Mouse (Mus musculus): ENCODE measurements at regions not wholly inside any gene's neighbourhood (a gene's known extent, or its start where the extent isn't known, plus 50 kb on each side); places are given as distances from the start of the nearest gene placed in this dataset.

DNA sequence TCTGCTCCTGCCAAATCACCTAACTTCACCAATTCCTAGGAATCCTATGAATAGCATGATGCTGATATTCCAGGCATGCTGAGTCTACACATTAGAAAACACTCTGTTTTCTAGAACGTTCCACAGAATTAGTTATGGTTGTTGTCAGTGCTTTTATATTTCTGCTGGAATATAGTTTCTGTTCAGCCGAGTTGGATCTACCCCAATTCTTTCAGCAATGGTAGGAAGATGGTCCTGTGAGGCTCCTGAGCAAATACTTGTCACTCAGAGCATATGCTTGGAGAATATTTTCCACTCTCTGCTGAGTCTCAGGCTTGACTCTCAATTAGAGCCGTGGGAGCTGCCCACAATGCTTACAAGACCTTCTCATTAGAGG lies 262.3 kb upstream of the Emcn start:
- DNase-seq (ENCODE audit: extremely low spot score in 1 of 2, low spot score in 2 of 2) = no peak
- intact Hi-C loops (cut with DNase I) = no loop called here

DNA sequence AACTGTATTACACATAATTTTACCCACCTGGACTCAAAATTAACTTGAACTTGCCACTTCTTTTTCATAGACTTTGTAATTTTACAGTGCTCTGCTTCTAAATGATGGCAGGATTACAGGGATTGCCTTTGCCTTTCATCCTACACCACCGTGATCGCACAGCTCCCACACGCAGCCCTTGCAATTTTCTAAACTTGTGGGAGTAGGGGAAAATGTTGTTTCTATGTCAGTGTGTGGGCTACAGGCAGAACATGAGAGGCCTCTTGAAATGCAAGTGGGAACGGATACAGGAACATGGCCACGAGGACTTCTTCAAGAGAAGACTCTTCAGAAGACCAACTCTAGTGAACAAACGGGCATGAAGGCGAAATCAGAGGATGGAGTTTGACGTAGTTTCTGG lies 254.0 kb upstream of the Emcn start:
- no peak for DNase-seq (ENCODE audit: extremely low spot score in 1 of 2, low spot score in 2 of 2)

DNA sequence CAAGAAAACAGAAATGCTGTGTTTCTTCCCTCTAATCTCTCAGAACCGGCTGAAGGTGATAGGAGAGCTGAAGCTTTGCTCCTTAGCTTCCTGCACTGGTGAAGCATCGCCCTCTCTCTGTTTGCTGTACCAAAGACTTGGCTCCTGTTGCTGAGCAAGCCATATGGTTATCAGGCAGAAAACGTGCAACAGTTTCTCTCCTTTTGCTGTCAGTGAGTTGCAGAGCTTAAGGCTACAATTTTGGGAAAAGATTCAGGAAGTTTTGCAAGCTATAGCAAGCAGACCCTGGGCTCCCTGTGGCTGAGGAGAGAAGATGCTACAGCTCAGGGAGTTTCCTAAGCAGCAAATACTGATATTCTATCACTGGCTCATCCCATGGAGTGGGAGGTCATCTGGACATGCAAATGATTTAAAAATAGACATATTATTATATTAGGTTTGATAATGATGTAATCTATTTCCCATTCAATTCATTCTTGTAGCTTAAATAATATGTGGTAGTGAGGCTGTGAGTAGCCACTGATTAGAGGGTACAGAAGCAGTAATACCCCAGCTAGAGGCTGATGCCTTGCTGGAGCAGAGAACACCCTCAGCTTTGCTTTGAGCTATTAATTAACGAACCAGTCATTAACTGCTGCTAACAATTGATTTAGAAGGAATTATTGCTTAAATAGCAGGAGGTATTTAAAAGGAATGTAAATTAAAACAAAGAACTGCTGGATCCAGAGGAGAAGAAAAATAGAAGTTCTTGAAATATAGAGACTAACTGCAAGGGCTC lies 240.1 kb upstream of the Emcn start:
- intact Hi-C loops (cut with DNase I) = no loop called here
- peak in 1 of 2 experiments; percentile 29 for DNase-seq (ENCODE audit: extremely low spot score in 1 of 2, low spot score in 2 of 2)

More for the DNA sequence above, 254.0 kb upstream of the Emcn start:
- intact Hi-C loops (cut with DNase I) = no loop called here

DNA sequence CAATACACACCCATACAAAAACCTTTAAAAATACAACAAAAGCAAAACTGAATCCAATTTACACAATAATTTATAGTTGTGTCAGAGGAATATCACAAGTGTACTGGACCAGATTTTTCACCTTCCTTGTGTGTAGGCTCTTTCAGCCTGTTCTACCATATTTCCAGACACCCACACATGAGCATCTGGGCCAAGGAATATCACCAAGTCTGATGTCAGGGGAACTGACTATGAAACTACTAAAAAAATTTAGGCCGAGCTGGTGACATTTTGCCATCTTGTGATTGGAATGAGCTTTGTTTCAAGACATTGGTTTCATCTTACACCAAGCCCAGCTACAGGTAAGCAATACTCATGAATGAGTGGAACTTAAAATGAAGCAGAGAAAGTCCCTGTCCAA lies 234.9 kb upstream of the Emcn start:
- intact Hi-C loops (cut with DNase I) = no loop called here
- no peak for DNase-seq (ENCODE audit: extremely low spot score in 1 of 2, low spot score in 2 of 2)

DNA sequence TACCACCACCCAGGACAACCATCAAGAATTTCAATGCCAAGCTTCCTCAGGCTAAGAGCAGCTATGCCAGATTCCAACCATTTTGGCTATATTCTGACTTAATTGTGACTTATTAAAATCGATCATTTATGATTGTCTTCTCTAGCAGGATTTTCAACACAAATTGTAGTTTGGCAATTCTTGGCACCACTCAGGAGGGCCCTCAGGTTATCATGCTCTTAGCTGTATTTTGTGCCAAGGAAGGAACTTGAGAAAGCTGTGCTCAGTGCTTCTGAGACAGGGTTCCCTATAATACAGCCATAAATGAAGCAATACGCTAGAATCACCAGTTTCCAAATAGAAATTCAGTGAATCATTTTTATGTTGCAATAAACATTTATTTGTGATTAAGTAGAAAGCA lies 232.7 kb upstream of the Emcn start:
- intact Hi-C loops (cut with DNase I) = no loop called here
- no peak for DNase-seq (ENCODE audit: extremely low spot score in 1 of 2, low spot score in 2 of 2)

DNA sequence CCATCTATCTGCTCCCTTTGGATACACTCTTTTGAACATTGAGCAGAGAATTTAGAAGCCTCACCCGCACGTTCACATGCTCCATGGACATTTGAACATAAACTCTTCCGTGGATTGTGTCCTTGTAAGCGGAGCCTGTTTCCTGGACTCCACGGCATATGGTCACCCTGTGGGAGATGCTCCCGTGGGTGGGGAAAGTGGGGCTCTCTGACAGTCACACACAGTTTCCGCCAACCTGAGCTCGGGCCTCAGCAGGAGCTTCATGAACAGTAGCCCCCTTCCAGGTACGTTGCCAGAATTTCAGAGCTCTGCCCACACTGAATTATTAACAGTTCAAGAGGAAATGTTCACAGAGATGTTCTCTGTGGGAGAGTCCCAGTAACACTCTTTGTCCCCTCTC lies 231.1 kb upstream of the Emcn start:
- DNase-seq (ENCODE audit: extremely low spot score in 1 of 2, low spot score in 2 of 2) = no peak
- intact Hi-C loops (cut with DNase I) = no loop called here

DNA sequence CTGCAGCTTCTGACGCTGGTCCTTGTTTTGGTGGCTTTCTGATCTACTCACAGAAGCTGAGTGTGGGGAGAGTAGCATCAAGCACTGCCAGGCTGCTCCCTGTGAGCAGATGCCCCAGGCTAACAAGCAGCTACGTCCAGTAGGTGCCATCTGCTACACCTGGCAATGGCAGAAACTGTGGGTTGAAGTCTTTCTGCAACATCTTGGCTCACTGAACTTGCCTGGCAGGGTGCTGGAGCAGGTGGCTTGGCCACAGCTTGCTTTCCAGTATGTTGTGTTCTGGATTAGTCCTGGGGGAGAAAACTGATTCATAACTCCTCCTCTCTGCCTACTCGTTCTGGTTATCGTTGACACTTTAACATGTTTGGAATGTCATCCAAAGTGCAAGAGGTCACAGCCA lies 230.4 kb upstream of the Emcn start:
- intact Hi-C loops (cut with DNase I) = no loop called here
- peak in 1 of 2 experiments; percentile 8 for DNase-seq (ENCODE audit: extremely low spot score in 1 of 2, low spot score in 2 of 2)

DNA sequence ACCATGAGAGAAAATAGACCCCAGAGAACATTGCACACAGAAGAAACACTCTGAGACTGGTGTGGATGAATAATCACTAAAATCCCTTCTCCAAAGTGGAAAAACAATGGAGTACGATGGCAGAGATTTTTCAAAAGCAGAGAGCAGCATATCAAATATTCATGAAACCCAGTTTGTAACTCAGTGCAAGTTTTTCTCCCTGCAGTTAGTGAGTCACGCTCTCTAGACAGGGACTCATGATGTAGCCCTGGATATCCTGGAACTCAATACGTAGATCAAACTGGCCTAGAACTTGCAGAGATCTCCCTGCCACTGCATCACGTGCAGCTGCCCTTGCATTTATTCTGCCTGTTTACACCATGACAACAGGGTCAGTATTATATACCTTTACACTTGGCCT lies 210.9 kb upstream of the Emcn start:
- DNase-seq (ENCODE audit: extremely low spot score in 1 of 2, low spot score in 2 of 2) = no peak

DNA sequence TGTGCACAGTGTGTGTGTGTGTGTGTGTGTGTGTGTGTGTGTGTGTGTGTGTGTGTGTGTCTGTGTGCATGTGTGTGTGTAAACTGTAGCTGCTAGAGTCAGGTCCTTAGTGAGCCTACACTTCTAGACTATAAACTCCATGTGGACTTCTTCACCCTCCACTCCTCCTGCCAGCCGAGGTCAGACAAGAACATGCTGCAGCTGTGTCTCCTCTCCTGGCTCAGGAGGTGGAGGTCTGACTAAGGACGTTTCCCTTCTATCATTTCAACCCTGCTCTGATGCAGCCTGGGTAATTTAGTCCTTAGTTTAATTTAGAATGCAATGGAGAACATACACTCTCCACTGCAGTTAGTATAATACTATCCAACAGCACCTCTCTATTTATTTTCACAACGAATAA lies 198.8 kb upstream of the Emcn start:
- DNase-seq (ENCODE audit: extremely low spot score in 1 of 2, low spot score in 2 of 2) = no peak
- intact Hi-C loops (cut with DNase I) = no loop called here

More for the DNA sequence above, 210.9 kb upstream of the Emcn start:
- intact Hi-C loops (cut with DNase I) = no loop called here

DNA sequence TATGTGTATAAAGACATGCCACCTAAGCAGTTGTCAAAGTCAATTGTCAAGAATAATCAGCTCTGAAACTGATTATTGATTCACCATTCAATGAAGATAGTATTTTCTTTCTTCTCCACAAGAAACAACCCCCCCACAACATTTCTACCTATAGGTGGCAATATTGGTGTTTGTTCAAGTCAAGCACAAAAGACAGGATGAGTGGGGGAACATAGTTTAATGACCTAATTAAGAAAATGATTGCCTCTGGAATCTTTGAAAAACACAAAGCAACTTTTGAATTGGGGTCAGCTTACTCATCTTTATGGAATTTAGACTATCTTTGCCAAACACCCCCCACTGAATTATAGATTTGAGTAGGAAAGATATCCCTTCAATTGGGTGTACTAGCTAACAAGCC lies 194.8 kb upstream of the Emcn start:
- DNase-seq (ENCODE audit: extremely low spot score in 1 of 2, low spot score in 2 of 2) = no peak
- intact Hi-C loops (cut with DNase I) = no loop called here

DNA sequence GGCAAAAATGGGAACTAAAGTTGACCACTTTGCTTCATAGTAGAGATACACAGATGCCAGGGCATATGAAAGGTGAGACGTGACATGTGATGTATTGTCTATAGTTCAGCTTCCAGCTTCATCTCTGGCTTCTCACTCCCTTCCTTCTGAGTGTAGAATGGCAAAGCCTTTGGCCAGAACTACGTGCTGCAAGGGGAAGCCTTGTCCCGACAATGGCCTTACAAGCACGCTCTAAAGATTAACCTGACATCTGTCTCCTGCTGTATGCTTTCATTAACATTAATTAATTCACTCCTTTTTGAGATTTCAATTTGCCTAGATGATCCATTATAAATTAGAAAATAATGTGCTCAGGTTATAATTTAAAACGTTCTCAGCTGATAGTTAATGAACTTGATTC lies 193.5 kb upstream of the Emcn start:
- intact Hi-C loops (cut with DNase I) = no loop called here
- DNase-seq (ENCODE audit: extremely low spot score in 1 of 2, low spot score in 2 of 2) = no peak

DNA sequence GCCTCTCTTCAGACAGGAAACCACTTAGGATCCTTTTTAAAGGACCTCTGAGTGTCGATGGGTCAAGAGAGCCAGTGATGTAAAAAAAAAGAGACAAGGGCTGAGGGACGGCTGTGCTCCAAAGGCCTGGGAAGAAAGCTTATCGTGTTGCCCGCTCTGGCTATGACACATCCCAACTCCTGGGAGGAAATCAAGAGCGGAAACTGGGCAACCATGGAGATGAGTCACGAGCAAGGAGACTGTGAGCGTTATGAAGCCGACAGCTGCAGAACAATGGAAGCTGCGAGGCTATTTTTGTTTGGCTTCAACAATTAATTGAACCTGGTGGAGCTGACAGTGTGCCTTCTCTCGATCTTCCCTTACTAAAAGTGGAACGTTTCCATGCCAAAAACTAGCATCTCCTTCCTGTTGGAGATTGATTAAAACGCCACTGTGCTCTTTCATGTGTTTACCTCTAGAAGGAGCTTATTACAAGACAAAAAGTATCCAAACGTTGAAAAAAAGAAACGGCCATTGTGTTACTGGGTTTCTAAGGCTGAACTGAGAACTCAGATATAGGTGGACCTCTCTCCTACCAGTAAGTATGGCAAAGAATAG lies 190.4 kb upstream of the Emcn start:
- peak in 1 of 2 experiments; percentile 21 for DNase-seq (ENCODE audit: extremely low spot score in 1 of 2, low spot score in 2 of 2)
- intact Hi-C loops (cut with DNase I) = no loop called here

DNA sequence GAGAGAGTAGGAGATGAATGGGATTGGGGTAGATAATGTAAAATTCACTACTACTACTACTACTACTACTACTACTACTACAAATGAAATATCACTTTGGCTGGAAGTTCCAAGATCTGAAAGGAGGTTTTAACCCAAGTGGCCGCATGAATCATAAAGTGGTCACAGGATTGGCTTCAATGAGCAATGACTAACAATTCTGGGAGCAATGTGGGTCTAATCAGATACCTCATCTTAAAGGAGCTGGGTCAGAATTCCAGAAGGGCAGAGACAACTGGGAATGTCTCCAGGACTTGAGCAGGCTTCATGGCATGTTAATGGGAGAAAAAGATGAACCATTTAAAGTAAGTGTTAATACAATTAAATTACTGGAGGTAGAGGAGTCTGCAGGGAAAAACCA lies 189.4 kb upstream of the Emcn start:
- no peak for DNase-seq (ENCODE audit: extremely low spot score in 1 of 2, low spot score in 2 of 2)
- intact Hi-C loops (cut with DNase I) = no loop called here

DNA sequence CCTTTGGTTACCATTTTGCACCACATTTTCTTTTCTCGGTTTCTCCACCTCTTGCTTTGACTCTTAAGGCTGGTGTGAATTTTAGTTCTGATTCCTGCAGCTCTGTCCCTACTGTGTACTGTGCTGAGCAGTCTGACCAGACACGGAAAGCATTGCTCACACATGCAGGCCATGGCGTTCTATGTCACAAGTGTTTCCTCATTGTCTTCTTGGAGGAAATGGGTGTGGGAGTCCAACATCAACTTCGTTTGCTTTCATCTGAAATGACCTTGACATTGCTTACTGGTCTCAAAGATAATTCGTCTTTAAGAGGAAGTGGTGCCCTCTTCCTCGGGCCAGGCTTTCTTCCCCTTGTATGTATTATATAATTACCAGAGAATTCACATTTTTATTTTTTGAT lies 187.6 kb upstream of the Emcn start:
- DNase-seq (ENCODE audit: extremely low spot score in 1 of 2, low spot score in 2 of 2) = no peak
- intact Hi-C loops (cut with DNase I) = no loop called here

DNA sequence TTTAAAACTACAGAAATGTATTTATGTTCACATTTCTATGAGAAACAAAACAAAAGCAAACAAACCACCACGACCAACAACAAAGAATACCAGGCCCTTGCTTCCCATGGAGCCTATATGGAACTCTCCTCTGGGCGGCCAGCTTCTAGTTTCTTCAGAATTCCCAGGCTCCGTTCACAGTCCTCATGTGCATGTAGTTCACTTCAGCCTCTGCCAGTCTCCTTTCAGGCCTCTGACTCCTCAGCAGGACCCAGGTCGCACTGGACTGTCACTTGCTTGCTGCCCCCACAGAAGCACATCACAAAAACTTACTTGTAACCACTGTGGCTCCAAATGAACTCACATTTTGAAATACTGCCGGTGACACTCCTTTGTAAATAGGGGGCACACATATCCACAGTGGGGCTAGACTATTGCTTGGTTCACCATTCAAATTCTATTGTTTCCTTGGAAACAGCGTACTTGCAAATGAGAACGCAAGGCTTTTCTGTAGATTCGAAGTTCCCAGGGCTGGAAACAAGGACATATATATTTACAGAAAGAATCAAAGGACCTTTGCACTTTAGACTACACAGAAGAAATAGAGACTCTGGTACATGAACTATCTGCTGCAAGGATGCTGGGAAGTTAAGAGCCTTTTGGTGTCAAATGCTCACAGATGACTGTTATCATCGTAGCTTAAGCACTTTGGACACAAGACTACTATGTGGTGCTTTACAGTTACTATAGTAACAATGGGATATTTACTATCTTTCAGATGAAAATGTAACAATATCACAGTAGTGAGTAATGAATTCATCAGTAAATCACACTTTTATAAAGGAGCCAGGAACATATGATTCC lies 186.4 kb upstream of the Emcn start:
- intact Hi-C loops (cut with DNase I) = no loop called here
- no peak for DNase-seq (ENCODE audit: extremely low spot score in 1 of 2, low spot score in 2 of 2)

DNA sequence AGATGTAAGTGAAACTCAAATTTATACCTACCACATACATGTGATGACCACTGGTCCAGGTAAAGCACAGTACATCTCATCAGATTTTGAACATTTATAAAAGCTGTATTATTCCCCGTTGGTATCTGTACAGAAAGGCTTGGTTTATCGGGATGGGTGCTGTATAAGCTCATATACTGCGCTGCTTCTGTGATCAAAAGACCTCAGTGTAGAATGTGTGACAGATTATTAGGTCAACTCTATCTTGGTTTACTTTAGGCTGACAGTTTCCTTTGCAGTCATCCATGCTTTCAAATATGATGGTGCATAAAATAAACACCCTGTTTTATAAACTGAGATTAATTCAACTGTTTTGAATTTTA lies 185.8 kb upstream of the Emcn start:
- intact Hi-C loops (cut with DNase I) = no loop called here
- no peak for DNase-seq (ENCODE audit: extremely low spot score in 1 of 2, low spot score in 2 of 2)

DNA sequence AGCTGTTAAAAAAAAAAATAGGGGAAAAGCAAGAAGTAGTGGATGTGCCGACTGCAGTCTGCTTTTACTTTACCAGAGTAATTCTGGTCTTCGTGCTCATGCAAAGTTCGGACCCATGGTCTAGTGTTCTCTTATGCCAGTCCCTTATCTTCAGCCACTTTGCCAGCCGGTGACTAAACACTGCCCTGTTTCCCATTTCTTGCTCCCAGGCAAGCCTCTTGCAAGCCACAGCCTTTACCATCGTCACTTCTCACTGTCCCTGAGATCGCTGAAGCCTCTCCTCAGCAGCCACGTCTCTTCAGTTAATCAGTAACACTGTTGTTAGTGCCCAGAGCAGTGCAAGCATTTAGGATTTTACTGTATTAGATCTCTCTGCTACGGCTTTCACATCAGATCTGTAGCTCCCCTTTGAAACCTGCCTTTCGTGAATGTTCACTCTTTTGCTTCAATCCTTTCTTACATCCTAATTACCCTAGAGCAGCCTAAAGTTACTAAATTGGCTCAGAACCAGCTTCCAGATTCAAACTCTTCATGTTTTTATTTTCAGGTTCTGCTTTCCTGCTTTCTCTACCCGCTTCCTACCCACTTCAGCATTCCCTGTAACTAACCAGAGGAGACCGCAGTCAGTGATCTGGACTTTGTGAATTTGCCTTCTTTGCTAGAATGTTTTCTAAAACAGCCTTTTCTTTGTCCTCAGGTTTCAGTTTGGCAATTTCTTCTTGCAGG lies 184.5 kb upstream of the Emcn start:
- intact Hi-C loops (cut with DNase I) = no loop called here
- no peak for DNase-seq (ENCODE audit: extremely low spot score in 1 of 2, low spot score in 2 of 2)

DNA sequence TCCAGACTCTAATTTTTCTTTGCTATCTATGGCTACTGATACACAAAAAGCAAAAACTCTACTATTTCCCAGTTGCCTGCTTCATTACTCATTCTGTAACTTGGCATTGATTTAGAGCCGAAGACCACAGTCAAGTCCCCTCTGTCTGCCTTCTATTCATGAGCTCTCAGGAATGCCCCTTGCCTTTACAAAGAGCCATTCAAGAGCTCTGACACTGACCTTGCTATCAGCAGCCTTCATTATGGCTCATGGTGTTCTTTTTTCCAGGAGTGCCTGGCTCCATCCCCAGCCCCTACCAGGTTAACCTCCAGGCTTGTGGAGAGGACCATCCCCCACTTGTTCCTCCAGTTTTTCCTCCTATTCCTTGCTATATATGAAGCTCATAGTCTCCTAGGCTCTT lies 151.8 kb upstream of the Emcn start:
- intact Hi-C loops (cut with DNase I) = no loop called here
- DNase-seq (ENCODE audit: extremely low spot score in 1 of 2, low spot score in 2 of 2) = no peak

DNA sequence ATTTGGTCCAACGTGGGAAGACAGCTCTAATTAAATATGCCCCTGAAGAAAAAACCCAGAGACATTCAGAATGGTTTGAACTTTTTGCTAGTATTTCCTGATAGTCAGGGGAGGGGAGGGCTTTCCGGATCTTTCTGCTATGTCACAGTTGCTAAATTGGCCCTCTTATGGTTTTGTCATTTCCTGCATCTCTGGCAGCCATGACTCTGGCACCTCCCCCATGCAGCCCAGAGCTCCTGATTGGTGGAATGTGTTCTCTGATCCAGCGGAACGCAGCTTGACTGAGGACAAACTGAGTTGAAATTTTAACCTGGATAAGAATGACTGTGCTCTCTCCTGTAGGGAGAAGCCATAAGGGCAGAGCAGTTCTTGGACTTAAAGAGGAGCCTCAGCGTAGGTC lies 150.4 kb upstream of the Emcn start:
- DNase-seq (ENCODE audit: extremely low spot score in 1 of 2, low spot score in 2 of 2) = no peak
- intact Hi-C loops (cut with DNase I) = no loop called here

DNA sequence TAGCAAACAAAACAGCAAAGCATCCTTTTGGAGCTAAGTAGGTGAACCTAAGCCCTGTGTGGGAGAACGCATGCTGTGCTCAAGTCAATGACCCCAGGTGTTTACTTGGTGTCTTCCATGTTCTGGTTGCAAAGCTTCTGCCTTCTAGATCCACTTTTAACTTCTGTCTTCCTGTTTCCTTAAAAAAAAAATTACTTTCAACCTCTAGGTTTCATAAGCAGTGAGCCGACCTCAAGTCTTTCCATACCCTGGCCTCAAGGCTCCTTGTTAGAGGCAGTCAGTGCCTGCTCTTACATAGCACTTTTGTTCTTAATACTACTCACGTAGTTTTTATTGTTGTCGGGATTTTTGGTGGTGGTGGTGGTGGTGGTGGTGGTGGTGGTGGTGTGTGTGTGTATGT lies 149.9 kb upstream of the Emcn start:
- intact Hi-C loops (cut with DNase I) = no loop called here
- DNase-seq (ENCODE audit: extremely low spot score in 1 of 2, low spot score in 2 of 2) = no peak

All from left cerebral cortex, postnatal 10 days (tissue).